Mouse (Mus musculus): Measurements from ENCODE around the gene Pomt1. TPM values are rescaled to one million over a fixed set of nuclear protein-coding genes. Genes with fewer than 3 reads are reported as not detected.

Pomt1 gene
- total and polyA plus RNA-seq, 3 experiments = 13.6 to 16.7 (median 16.0) TPM

DNA sequence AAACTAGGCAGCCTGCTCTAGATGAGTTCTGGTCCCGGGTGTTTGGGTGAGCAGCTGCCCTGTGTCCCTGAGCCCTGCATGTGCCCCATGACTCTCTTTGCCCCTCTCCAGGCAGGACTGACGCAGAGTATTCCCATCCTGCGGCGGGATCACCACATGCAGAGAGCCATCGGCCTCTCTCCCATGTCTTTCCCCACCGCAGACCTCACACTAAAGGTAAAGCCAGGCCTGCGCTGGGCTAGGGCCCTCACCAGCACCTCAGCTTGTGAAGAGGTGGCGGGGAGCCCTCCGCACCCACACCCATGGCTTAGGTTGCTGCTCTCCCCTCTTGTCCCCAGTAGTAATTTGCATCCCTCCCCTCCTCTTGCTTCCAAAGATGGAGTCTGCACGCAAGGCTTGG lies 15.4 kb upstream of the Pomt1 start:
- Histone ChIP-seq H3K4me2 (ENCODE audit: insufficient read depth, low read depth, poor library complexity, severe bottlenecking) (no peak overlapping the region), H3K36me3 (replicated peaks in 1 of 2; ENCODE audit: control insufficient read depth in 1 of 2, insufficient read depth in 1 of 2, low read length in 1 of 2) (peaks cover 99 to 100% of the 10 kb centered on the region in 2 experiments), H3K27ac (ENCODE audit: insufficient read depth, low read depth) (no peak overlapping the region), H3K9me3 (replicated peaks; ENCODE audit: low read length) (no peaks in the 10 kb centered on the region), H3K4me1 (ENCODE audit: control insufficient read depth in 1 of 2, insufficient read depth in 2 of 2) (peaks cover 7 to 33% of the 10 kb centered on the region in 2 experiments; a peak in 3 of 4 replicates), H3K27me3 (replicated peaks) (no peaks in the 10 kb centered on the region), H3K4me3 (replicated peaks in 1 of 3; ENCODE audit: low read depth in 2 of 3, low read length in 2 of 3, poor library complexity in 1 of 3) (no peak overlapping the region), H3K9ac (ENCODE audit: insufficient read depth, low read depth) (no peak overlapping the region), H3K79me2 (replicated peaks; ENCODE audit: control insufficient read depth, extremely low read depth, insufficient read depth, poor library complexity, severe bottlenecking) (no peaks in the 10 kb centered on the region)
- in situ Hi-C loops (cut with MboI; ENCODE audit: low pct_ligation_motif_present, low pct_unique_long_range_greater_than_20kb, low sequenced_read_pairs) = no loop called here
- no peak for DNase-seq (ENCODE audit: extremely low read depth)
- dilution Hi-C loops (cut with MboI; ENCODE audit: extremely low pct_ligation_motif_present, extremely low pct_unique_long_range_greater_than_20kb, low sequenced_read_pairs) = no loop called here
- TF ChIP-seq NELFE (IDR thresholded peaks at IDR 0.05; ENCODE audit: low read depth, low read length) = no peak
- no peak for TF ChIP-seq TCF12 (IDR thresholded peaks at IDR 0.05; ENCODE audit: low read depth, low read length)
- no peak for TF ChIP-seq CHD1 (IDR thresholded peaks at IDR 0.05; ENCODE audit: low read depth, low read length)
- TF ChIP-seq USF1 (IDR thresholded peaks at IDR 0.05; ENCODE audit: low read depth, low read length) = no peak
- TF ChIP-seq KAT2A (IDR thresholded peaks at IDR 0.05; ENCODE audit: insufficient replicate concordance, low read length) = no peak
- TF ChIP-seq BHLHE40 (IDR thresholded peaks at IDR 0.05; ENCODE audit: low read depth, low read length) = no peak
- no peak for TF ChIP-seq MYC (IDR thresholded peaks at IDR 0.05; ENCODE audit: low read depth, low read length)
- no peak for TF ChIP-seq EP300 (IDR thresholded peaks at IDR 0.05; ENCODE audit: low read length)
- TF ChIP-seq UBTF (IDR thresholded peaks at IDR 0.05; ENCODE audit: low read depth, low read length) = no peak

- DNase-seq (ENCODE audit: extremely low read depth) = peak; percentile 29
- Histone ChIP-seq H3K36me3 (replicated peaks in 1 of 2; ENCODE audit: control insufficient read depth in 1 of 2, insufficient read depth in 1 of 2, low read length in 1 of 2) (peaks cover 99 to 100% of the 10 kb centered on the region in 2 experiments), H3K79me2 (replicated peaks; ENCODE audit: control insufficient read depth, extremely low read depth, insufficient read depth, poor library complexity, severe bottlenecking) (no peaks in the 10 kb centered on the region), H3K4me1 (ENCODE audit: control insufficient read depth in 1 of 2, insufficient read depth in 2 of 2) (peaks cover 7 to 33% of the 10 kb centered on the region in 2 experiments; a peak in 3 of 4 replicates), H3K9me3 (replicated peaks; ENCODE audit: low read length) (no peaks in the 10 kb centered on the region), H3K4me3 (replicated peaks in 1 of 3; ENCODE audit: low read depth in 2 of 3, low read length in 2 of 3, poor library complexity in 1 of 3) (no peak overlapping the region), H3K9ac (ENCODE audit: insufficient read depth, low read depth) (no peak overlapping the region), H3K27ac (ENCODE audit: insufficient read depth, low read depth) (peak overlapping the region; percentile 18; the same call in 1 of the 2 replicates), H3K27me3 (replicated peaks) (no peaks in the 10 kb centered on the region), H3K4me2 (ENCODE audit: insufficient read depth, low read depth, poor library complexity, severe bottlenecking) (no peak overlapping the region)
- dilution Hi-C loops (cut with MboI; ENCODE audit: extremely low pct_ligation_motif_present, extremely low pct_unique_long_range_greater_than_20kb, low sequenced_read_pairs) (no loop called here), in situ Hi-C loops (cut with MboI; ENCODE audit: low pct_ligation_motif_present, low pct_unique_long_range_greater_than_20kb, low sequenced_read_pairs) (no loop called here)
- TF ChIP-seq TCF12 (IDR thresholded peaks at IDR 0.05; ENCODE audit: low read depth, low read length) = no peak
- TF ChIP-seq USF2 (conservative IDR thresholded peaks at IDR 0.05; ENCODE audit: low read depth, low read length) = no peak
- TF ChIP-seq NRF1 (IDR thresholded peaks at IDR 0.05; ENCODE audit: low read depth, low read length) = no peak
- TF ChIP-seq POLR2A (IDR thresholded peaks at IDR 0.05; ENCODE audit: low read depth, low read length) = no peak
- TF ChIP-seq SMC3 (IDR thresholded peaks at IDR 0.05; ENCODE audit: low read depth, low read length) = no peak
- TF ChIP-seq ETS1 (conservative IDR thresholded peaks at IDR 0.05; ENCODE audit: low read depth, low read length) = no peak
- TF ChIP-seq NELFE (IDR thresholded peaks at IDR 0.05; ENCODE audit: low read depth, low read length) = no peak
- no peak for TF ChIP-seq ZNF384 (IDR thresholded peaks at IDR 0.05; ENCODE audit: low read depth, low read length)
- no peak for TF ChIP-seq EP300 (IDR thresholded peaks at IDR 0.05; ENCODE audit: low read length)
- TF ChIP-seq BHLHE40 (IDR thresholded peaks at IDR 0.05; ENCODE audit: low read depth, low read length) = no peak
- no peak for TF ChIP-seq IRF4 (IDR thresholded peaks at IDR 0.05; ENCODE audit: low read depth, low read length)
Measured at GRCm38 (mm10) chr2:32221577-32221976, 14.8 kb upstream of the Pomt1 start.

All from CH12.LX (cell line).